Mouse (Mus musculus) neutrophil, adult 59 days (primary cell): ENCODE measurements around the gene Krtap2-4. TPM values are rescaled to one million over a fixed set of nuclear protein-coding genes. Genes with fewer than 3 reads are reported as not detected.

Source experiments
- total RNA-seq, 2 experiments: library from RNA; stranded (reverse); gene quantifications; 1 replicate in 1 of 2; 2 replicates in 1 of 2; pipeline ENCODE4 v1.2.4; 2023

Krtap2-4 gene
- total RNA-seq: not detected

GRCm38 (mm10) chr11:99614796-99615363 is at the start of gene Krtap2-4:
Krtap2-4 (minus strand) TSS chr11:99614846.

GRCm38 (mm10) chr11:99658467-99659010 is 43.9 kb upstream of the Krtap2-4 start, which contains the start of gene Gm11563:
Gm11563 (minus strand) TSS chr11:99658960.

GRCm38 (mm10) chr11:99650136-99650535 is 35.5 kb upstream of the Krtap2-4 start, which contains the start of gene Gm11555:
Gm11555 (minus strand) TSS chr11:99650236.

GRCm38 (mm10) chr11:99643635-99644139 is 29.0 kb upstream of the Krtap2-4 start, which contains the start of gene Krtap4-7:
Krtap4-7 (minus strand) TSS chr11:99644089.

GRCm38 (mm10) chr11:99634653-99635134 is 20.0 kb upstream of the Krtap2-4 start, which contains the start of gene Krtap4-2:
Krtap4-2 (minus strand) TSS chr11:99635084.

GRCm38 (mm10) chr11:99628138-99628537 is 13.5 kb upstream of the Krtap2-4 start, which contains the start of gene Krtap4-1:
Krtap4-1 (minus strand) TSS chr11:99628238.

GRCm38 (mm10) chr11:99620335-99620734 is 5.7 kb upstream of the Krtap2-4 start, which contains the start of gene Gm11562:
Gm11562 (minus strand) TSS chr11:99620435.

GRCm38 (mm10) chr11:99610089-99610488 is 4.6 kb downstream of the Krtap2-4 start, which contains the start of gene Gm11937:
Gm11937 (minus strand) TSS chr11:99610189.

GRCm38 (mm10) chr11:99603208-99603607 is 11.4 kb downstream of the Krtap2-4 start, which contains the start of gene Gm11938:
Gm11938 (minus strand) TSS chr11:99603308.

GRCm38 (mm10) chr11:99597742-99598141 is 16.9 kb downstream of the Krtap2-4 start, which contains the start of gene Krtap9-3:
Krtap9-3 (minus strand) TSS chr11:99598105.

GRCm38 (mm10) chr11:99590981-99591380 is 23.7 kb downstream of the Krtap2-4 start, which contains the start of gene Krtap1-3:
Krtap1-3 (minus strand) TSS chr11:99591339.

GRCm38 (mm10) chr11:99583245-99583704 is 31.4 kb downstream of the Krtap2-4 start, which contains the start of gene Krtap1-4:
Krtap1-4 (minus strand) TSS chr11:99583654.

GRCm38 (mm10) chr11:99580636-99581035 is 34.0 kb downstream of the Krtap2-4 start, which contains the start of gene Krtap1-5:
Krtap1-5 (minus strand) TSS chr11:99581016.

GRCm38 (mm10) chr11:99566530-99566929 is 48.1 kb downstream of the Krtap2-4 start, which contains the start of gene Krtap3-1:
Krtap3-1 (minus strand) TSS chr11:99566630.

Other genes starting within 250 kb of the Krtap2-4 start
- gene Krt28, start 239.9 kb downstream of the Krtap2-4 start, total RNA-seq: not detected
- not detected for gene Krt10, start 225.5 kb downstream of the Krtap2-4 start, total RNA-seq
- not detected for gene Krt12, start 192.6 kb downstream of the Krtap2-4 start, total RNA-seq
- not detected for gene Krt20, start 176.7 kb downstream of the Krtap2-4 start, total RNA-seq
- gene Krt23, start 121.7 kb downstream of the Krtap2-4 start, total RNA-seq: not detected
- gene Krt39, start 93.5 kb downstream of the Krtap2-4 start, total RNA-seq: not detected
- gene Krt40, start 71.7 kb downstream of the Krtap2-4 start, total RNA-seq: not detected
- not detected for gene Krtap3-3, start 64.0 kb downstream of the Krtap2-4 start, total RNA-seq
- gene Krtap3-2, start 58.0 kb downstream of the Krtap2-4 start, total RNA-seq: not detected
- not detected for gene Gm11939, start 55.4 kb downstream of the Krtap2-4 start, total RNA-seq
- gene Krtap3-1, start 48.2 kb downstream of the Krtap2-4 start, total RNA-seq: not detected
- gene Krtap1-5, start 33.8 kb downstream of the Krtap2-4 start, total RNA-seq: not detected
- gene Krtap1-4, start 31.2 kb downstream of the Krtap2-4 start, total RNA-seq: not detected
- gene Krtap1-3, start 23.5 kb downstream of the Krtap2-4 start, total RNA-seq: not detected
- gene Krtap9-3, start 16.7 kb downstream of the Krtap2-4 start, total RNA-seq: not detected
- not detected for gene Gm11938, start 11.5 kb downstream of the Krtap2-4 start, total RNA-seq
- gene Gm11937, start 4.7 kb downstream of the Krtap2-4 start, total RNA-seq: not detected
- not detected for gene Gm11562, start 5.6 kb upstream of the Krtap2-4 start, total RNA-seq
- not detected for gene Krtap4-1, start 13.4 kb upstream of the Krtap2-4 start, total RNA-seq
- not detected for gene Krtap4-2, start 20.2 kb upstream of the Krtap2-4 start, total RNA-seq
- gene Krtap4-7, start 29.2 kb upstream of the Krtap2-4 start, total RNA-seq: not detected
- not detected for gene Gm11555, start 35.4 kb upstream of the Krtap2-4 start, total RNA-seq
- gene Gm11563, start 44.1 kb upstream of the Krtap2-4 start, total RNA-seq: not detected
- gene Krtap4-6, start 51.1 kb upstream of the Krtap2-4 start, total RNA-seq: not detected
- gene Gm14190, start 75.9 kb upstream of the Krtap2-4 start, total RNA-seq: not detected
- not detected for gene Gm14180, start 119.4 kb upstream of the Krtap2-4 start, total RNA-seq
- gene Gm11595, start 158.1 kb upstream of the Krtap2-4 start, total RNA-seq: not detected
- not detected for gene Krtap4-8, start 165.9 kb upstream of the Krtap2-4 start, total RNA-seq
- not detected for gene Krtap4-9, start 170.4 kb upstream of the Krtap2-4 start, total RNA-seq
- gene Gm11596, start 178.6 kb upstream of the Krtap2-4 start, total RNA-seq: not detected
- not detected for gene Gm11569, start 184.1 kb upstream of the Krtap2-4 start, total RNA-seq
- not detected for gene Gm11554, start 189.6 kb upstream of the Krtap2-4 start, total RNA-seq
- gene Krtap4-13, start 195.0 kb upstream of the Krtap2-4 start, total RNA-seq: not detected
- not detected for gene Gm11564, start 200.8 kb upstream of the Krtap2-4 start, total RNA-seq
- gene 2300003K06Rik, start 223.2 kb upstream of the Krtap2-4 start, total RNA-seq: not detected
- not detected for gene Krtap4-16, start 236.8 kb upstream of the Krtap2-4 start, total RNA-seq
- not detected for gene Gm11568, start 243.1 kb upstream of the Krtap2-4 start, total RNA-seq
- not detected for gene Gm11559, start 249.6 kb upstream of the Krtap2-4 start, total RNA-seq